Mouse (Mus musculus) heart, embryonic 15.5 days (tissue): ENCODE data around the gene Zfp513. TPM values are rescaled to one million over a fixed set of nuclear protein-coding genes. Genes with fewer than 3 reads are reported as not detected.

ENCODE experiments used
- ATAC-seq: fragments of 200-750 bp; cut with Nextera tagmentation; replicated peaks from 2 replicates; pipeline ENCODE4 v1.8.0; 2017; ENCODE audit warnings: low read depth, moderate TSS enrichment; ENCODE audit not compliant: insufficient number of reproducible peaks, insufficient read depth, low FRiP score
- H3K27ac ChIP-seq: fragments of 300-500 bp; sonication (generic); 2 replicates; pipeline ENCODE4 v1.5.1; 2015; ENCODE audit warnings: mild to moderate bottlenecking, inconsistent platforms
- H3K27me3 ChIP-seq: fragments of 300-500 bp; sonication (generic); 2 replicates; pipeline ENCODE4 v1.6.1; 2015; ENCODE audit warnings: inconsistent platforms
- H3K36me3 ChIP-seq: fragments of 300-500 bp; sonication (generic); 2 replicates; pipeline ENCODE4 v1.6.1; 2015; ENCODE audit warnings: mild to moderate bottlenecking, inconsistent platforms
- H3K4me1 ChIP-seq: fragments of 300-500 bp; sonication (generic); replicated peaks from 2 replicates; pipeline ENCODE4 v1.6.1; 2015; ENCODE audit warnings: inconsistent platforms
- H3K4me2 ChIP-seq: fragments of 300-500 bp; sonication (generic); 2 replicates; pipeline ENCODE4 v1.6.1; 2015; ENCODE audit warnings: inconsistent platforms, mild to moderate bottlenecking, moderate library complexity
- H3K4me3 ChIP-seq: fragments of 300-500 bp; sonication (generic); 2 replicates; pipeline ENCODE4 v1.5.1; 2015; ENCODE audit warnings: mild to moderate bottlenecking, inconsistent platforms
- H3K9ac ChIP-seq: fragments of 300-500 bp; sonication (generic); 2 replicates; pipeline ENCODE4 v1.6.1; 2015; ENCODE audit warnings: mild to moderate bottlenecking, inconsistent platforms
- H3K9me3 ChIP-seq: fragments of 300-500 bp; sonication (generic); replicated peaks from 2 replicates; pipeline ENCODE4 v1.6.1; 2016; ENCODE audit warnings: inconsistent platforms
- WGBS: fragments of 180-500 bp; shearing (Covaris S2); methylation state at CpG from one replicate; pipeline ENCODE4 v1.1.7; 2015; ENCODE audit warnings: mixed read lengths; 5-methylcytosine and 5-hydroxymethylcytosine counted together
- polyA plus RNA-seq: library from polyadenylated mRNA; unstranded; fragments of >200 nt; fragmentation: Nextera tagmentation; extraction: Ambion mirVana; gene quantifications from 2 replicates; pipeline ENCODE4 v1.2.1, GENCODE M21; 2015

Gene Zfp513
- polyA plus RNA-seq, 1 experiment from 2014 or later, result 5.4 TPM

GRCm38 (mm10) chr5:31199321-31199892 lies 2.7 kb downstream of the Zfp513 start:
- Histone ChIP-seq H3K4me2 (no peak overlapping the region), H3K9me3 (no peaks in the 10 kb centered on the region; the same call in 1 of the 2 replicates), H3K27me3 (no peaks in the 10 kb centered on the region), H3K27ac (no peak overlapping the region), H3K36me3 (peaks cover 77% of the 10 kb centered on the region), H3K4me1 (peaks cover 29% of the 10 kb centered on the region), H3K4me3 (no peak overlapping the region), H3K9ac (no peak overlapping the region)
- WGBS, result 90% methylated on average over 19 of the region's 19 CpGs
- no peak for ATAC-seq

GRCm38 (mm10) chr5:31198616-31199320 lies 3.3 kb downstream of the Zfp513 start:
- H3K4me1 ChIP-seq, result peaks cover 35% of the 10 kb centered on the region
- H3K27me3 ChIP-seq, result no peaks in the 10 kb centered on the region
- no peaks in the 10 kb centered on the region; the same call in 1 of the 2 replicates for H3K9me3 ChIP-seq
- WGBS, result 84% methylated on average over 5 of the region's 5 CpGs
- H3K4me2 ChIP-seq, result no peak overlapping the region
- no peak overlapping the region for H3K27ac ChIP-seq
- no peak for ATAC-seq
- peaks cover 71% of the 10 kb centered on the region for H3K36me3 ChIP-seq
- H3K4me3 ChIP-seq, result no peak overlapping the region
- H3K9ac ChIP-seq, result no peak overlapping the region

- Histone ChIP-seq H3K36me3 (peaks cover 66% of the 10 kb centered on the region), H3K27me3 (no peaks in the 10 kb centered on the region), H3K4me3 (no peak overlapping the region), H3K9ac (no peak overlapping the region), H3K9me3 (no peaks in the 10 kb centered on the region; the same call in 1 of the 2 replicates), H3K27ac (no peak overlapping the region), H3K4me2 (no peak overlapping the region), H3K4me1 (peaks cover 36% of the 10 kb centered on the region)
- 76% methylated on average over 9 of the region's 9 CpGs for WGBS
- ATAC-seq, result no peak
These were observed 3.9 kb downstream of the Zfp513 start for GRCm38 (mm10) chr5:31198170-31198569.

GRCm38 (mm10) chr5:31197072-31197471 lies 5.0 kb downstream of the Zfp513 start:
- Histone ChIP-seq H3K9me3 (no peaks in the 10 kb centered on the region; the same call in 1 of the 2 replicates), H3K27me3 (no peaks in the 10 kb centered on the region), H3K36me3 (peaks cover 62% of the 10 kb centered on the region), H3K27ac (no peak overlapping the region), H3K4me2 (no peak overlapping the region), H3K4me1 (peaks cover 32% of the 10 kb centered on the region), H3K9ac (no peak overlapping the region), H3K4me3 (no peak overlapping the region)
- WGBS, result 93% methylated on average over 12 of the region's 12 CpGs
- ATAC-seq, result no peak

- no peak for ATAC-seq
- no peak overlapping the region for H3K4me2 ChIP-seq
- WGBS, result 90% methylated on average over 10 of the region's 10 CpGs
- no peaks in the 10 kb centered on the region for H3K27me3 ChIP-seq
- H3K27ac ChIP-seq, result no peak overlapping the region
- peaks cover 38% of the 10 kb centered on the region for H3K4me1 ChIP-seq
- H3K9ac ChIP-seq, result no peak overlapping the region
- peaks cover 64% of the 10 kb centered on the region for H3K36me3 ChIP-seq
- no peaks in the 10 kb centered on the region; the same call in 1 of the 2 replicates for H3K9me3 ChIP-seq
- H3K4me3 ChIP-seq, result no peak overlapping the region
These were observed 5.9 kb downstream of the Zfp513 start for GRCm38 (mm10) chr5:31196207-31196606.

GRCm38 (mm10) chr5:31195671-31196070 lies 6.4 kb downstream of the Zfp513 start:
- Histone ChIP-seq H3K4me1 (peaks cover 35% of the 10 kb centered on the region), H3K4me2 (no peak overlapping the region), H3K36me3 (peaks cover 70% of the 10 kb centered on the region), H3K4me3 (no peak overlapping the region), H3K9me3 (no peaks in the 10 kb centered on the region; the same call in 1 of the 2 replicates), H3K27me3 (no peaks in the 10 kb centered on the region), H3K27ac (no peak overlapping the region), H3K9ac (no peak overlapping the region)
- ATAC-seq, result no peak
- 82% methylated on average over 4 of the region's 4 CpGs for WGBS

GRCm38 (mm10) chr5:31194486-31195485 lies 7.3 kb downstream of the Zfp513 start:
- peaks cover 26% of the 10 kb centered on the region for H3K4me1 ChIP-seq
- H3K27ac ChIP-seq, result no peak overlapping the region
- peaks cover 70% of the 10 kb centered on the region for H3K36me3 ChIP-seq
- 90% methylated on average over 16 of the region's 16 CpGs for WGBS
- no peaks in the 10 kb centered on the region for H3K9me3 ChIP-seq
- no peak for ATAC-seq
- H3K27me3 ChIP-seq, result no peaks in the 10 kb centered on the region
- H3K4me2 ChIP-seq, result peak overlapping the region; percentile 86
- peak overlapping the region; percentile 88 for H3K4me3 ChIP-seq
- H3K9ac ChIP-seq, result no peak overlapping the region

GRCm38 (mm10) chr5:31193631-31194281 lies 8.3 kb downstream of the Zfp513 start:
- Histone ChIP-seq H3K27me3 (no peaks in the 10 kb centered on the region), H3K9me3 (no peaks in the 10 kb centered on the region), H3K27ac (peak overlapping the region; percentile 90), H3K4me1 (peaks cover 24% of the 10 kb centered on the region), H3K4me2 (peak overlapping the region; percentile 86), H3K9ac (peak overlapping the region; percentile 83), H3K4me3 (peak overlapping the region; percentile 88), H3K36me3 (peaks cover 66% of the 10 kb centered on the region)
- WGBS, result 8% methylated on average over 25 of the region's 25 CpGs
- no peak for ATAC-seq

- H3K9ac ChIP-seq, result peak within 1 kb of the TSS; percentile 83
- WGBS, result under 1% methylated on average over 48 of the region's 48 CpGs
- no peaks in the 10 kb centered on the region for H3K9me3 ChIP-seq
- H3K36me3 ChIP-seq, result peaks cover 66% of the 10 kb centered on the region
- ATAC-seq, result peak; percentile 96
- peak within 1 kb of the TSS; percentile 86 for H3K4me2 ChIP-seq
- peak within 1 kb of the TSS; percentile 88 for H3K4me3 ChIP-seq
- H3K27ac ChIP-seq, result peak within 1 kb of the TSS; percentile 92
- peaks cover 24% of the 10 kb centered on the region for H3K4me1 ChIP-seq
- no peaks in the 10 kb centered on the region for H3K27me3 ChIP-seq
These were observed 9.0 kb downstream of the Zfp513 start, which contains the start of the genes Snx17 and Eif2b4 for GRCm38 (mm10) chr5:31192939-31193630. Snx17 (plus strand) TSS chr5:31193227. Eif2b4 (minus strand) TSS chr5:31193430.
